Mouse (Mus musculus) limb, embryonic 11.5 days (tissue): ENCODE measurements around the gene Lpin3. TPM values are rescaled to one million over a fixed set of nuclear protein-coding genes. Genes with fewer than 3 reads are reported as not detected.

ENCODE experiments used
- ATAC-seq: fragments of 200-750 bp; cut with Nextera tagmentation; 2 replicates; pipeline ENCODE4 v1.8.0; 2017; ENCODE audit warnings: low read depth; ENCODE audit not compliant: insufficient number of reproducible peaks, low FRiP score, low TSS enrichment
- DNase-seq: peaks from one replicate; pipeline ENCODE4 v3.0.0-alpha.2; 2015; ENCODE audit warnings: low spot score
- H3K27ac ChIP-seq: fragments of 300-500 bp; sonication (generic); replicated peaks from 2 replicates; pipeline ENCODE4 v1.5.1; 2014; ENCODE audit warnings: low read depth, mild to moderate bottlenecking, low read length
- H3K27me3 ChIP-seq: fragments of 300-500 bp; sonication (generic); 2 replicates; pipeline ENCODE4 v1.6.1; 2014; ENCODE audit warnings: mild to moderate bottlenecking, low read length, mixed read lengths; ENCODE audit not compliant: control insufficient read depth, insufficient read depth
- H3K36me3 ChIP-seq: fragments of 300-500 bp; sonication (generic); 2 replicates; pipeline ENCODE4 v1.6.1; 2014; ENCODE audit warnings: mild to moderate bottlenecking, low read length, moderate library complexity, mixed read lengths; ENCODE audit not compliant: control insufficient read depth, insufficient read depth
- H3K4me1 ChIP-seq: fragments of 300-500 bp; sonication (generic); 2 replicates; pipeline ENCODE4 v1.6.1; 2014; ENCODE audit warnings: low read length, mixed read lengths; ENCODE audit not compliant: control insufficient read depth, insufficient read depth
- H3K4me2 ChIP-seq: fragments of 300-500 bp; sonication (generic); 2 replicates; pipeline ENCODE4 v1.6.1; 2014; ENCODE audit warnings: low read depth, mild to moderate bottlenecking, moderate library complexity; ENCODE audit not compliant: severe bottlenecking
- H3K4me3 ChIP-seq: fragments of 300-500 bp; sonication (generic); 2 replicates; pipeline ENCODE4 v1.5.1; 2014; ENCODE audit warnings: low read depth, low read length
- H3K9ac ChIP-seq: fragments of 300-500 bp; sonication (generic); 2 replicates; pipeline ENCODE4 v1.6.1; 2014; ENCODE audit warnings: mild to moderate bottlenecking, low read length
- H3K9me3 ChIP-seq: fragments of 300-500 bp; sonication (generic); 2 replicates; pipeline ENCODE4 v1.6.1; 2016; ENCODE audit warnings: low read length; ENCODE audit not compliant: control insufficient read depth
- WGBS: fragments of 180-500 bp; shearing (Covaris S2); extraction: QIAGEN DNeasy Blood & Tissue Kit; methylation state at CpG from one replicate; pipeline ENCODE4 v1.1.7; 2014; 5-methylcytosine and 5-hydroxymethylcytosine counted together
- polyA plus RNA-seq: library from polyadenylated mRNA; unstranded; fragments of >200 nt; fragmentation: Nextera tagmentation; extraction: Ambion mirVana; gene quantifications from 2 replicates; pipeline ENCODE4 v1.2.1, GENCODE M21; 2014

Gene Lpin3
- polyA plus RNA-seq, 1 experiment from 2014 or later = 0.99 TPM

DNA sequence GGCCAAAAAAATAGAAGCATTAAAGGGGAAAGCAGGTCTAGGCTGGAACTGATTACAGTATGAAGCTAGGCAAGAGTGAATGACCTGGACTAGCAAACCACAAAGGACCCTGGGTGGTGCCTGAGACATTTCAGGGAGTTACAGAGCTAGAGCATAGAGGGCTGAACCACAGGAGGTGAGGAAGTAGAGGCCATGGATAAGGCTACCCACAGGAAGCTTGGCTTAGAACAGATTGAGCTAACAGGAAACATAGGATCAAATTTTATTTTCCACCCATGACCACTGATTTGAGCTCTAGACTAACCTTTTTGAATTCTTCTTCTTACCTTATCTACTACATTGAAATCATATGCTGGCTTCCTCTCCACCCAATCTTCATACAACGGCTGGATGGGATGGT lies 20.1 kb upstream of the Lpin3 start:
- H3K27me3 ChIP-seq = no peaks in the 10 kb centered on the region
- no peaks in the 10 kb centered on the region for H3K9me3 ChIP-seq
- DNase-seq (no peak), ATAC-seq (no peak)
- no peak overlapping the region for H3K4me3 ChIP-seq
- no peaks in the 10 kb centered on the region for H3K36me3 ChIP-seq
- no peak overlapping the region for H3K9ac ChIP-seq
- no peak overlapping the region for H3K27ac ChIP-seq
- 97% methylated on average over 1 of the region's 1 CpGs for WGBS
- no peaks in the 10 kb centered on the region for H3K4me1 ChIP-seq
- H3K4me2 ChIP-seq = no peak overlapping the region

GRCm38 (mm10) chr2:160864112-160864511 lies 16.4 kb upstream of the Lpin3 start:
- no peak overlapping the region for H3K4me2 ChIP-seq
- no peaks in the 10 kb centered on the region for H3K36me3 ChIP-seq
- no peak overlapping the region for H3K27ac ChIP-seq
- H3K4me3 ChIP-seq = no peak overlapping the region
- DNase-seq (no peak), ATAC-seq (no peak)
- no peak overlapping the region for H3K9ac ChIP-seq
- H3K27me3 ChIP-seq = no peaks in the 10 kb centered on the region
- no peaks in the 10 kb centered on the region for H3K4me1 ChIP-seq
- H3K9me3 ChIP-seq = no peaks in the 10 kb centered on the region
- 90% methylated on average over 1 of the region's 1 CpGs for WGBS

- 78% methylated on average over 2 of the region's 2 CpGs for WGBS
- Histone ChIP-seq H3K9me3 (no peaks in the 10 kb centered on the region), H3K4me2 (no peak overlapping the region), H3K9ac (no peak overlapping the region), H3K27ac (no peak overlapping the region), H3K4me3 (no peak overlapping the region), H3K36me3 (no peaks in the 10 kb centered on the region), H3K27me3 (no peaks in the 10 kb centered on the region), H3K4me1 (no peaks in the 10 kb centered on the region)
- no peak for ATAC-seq
- no peak for DNase-seq
These were observed 15.2 kb upstream of the Lpin3 start for GRCm38 (mm10) chr2:160865266-160865665.

- Histone ChIP-seq H3K27ac (no peak overlapping the region), H3K9me3 (no peaks in the 10 kb centered on the region), H3K4me2 (no peak overlapping the region), H3K4me1 (no peaks in the 10 kb centered on the region), H3K36me3 (no peaks in the 10 kb centered on the region), H3K27me3 (no peaks in the 10 kb centered on the region), H3K9ac (no peak overlapping the region), H3K4me3 (no peak overlapping the region)
- WGBS = 82% methylated on average over 3 of the region's 3 CpGs
- DNase-seq (no peak), ATAC-seq (no peak)
These were observed 11.0 kb upstream of the Lpin3 start for GRCm38 (mm10) chr2:160869446-160869845.

DNA sequence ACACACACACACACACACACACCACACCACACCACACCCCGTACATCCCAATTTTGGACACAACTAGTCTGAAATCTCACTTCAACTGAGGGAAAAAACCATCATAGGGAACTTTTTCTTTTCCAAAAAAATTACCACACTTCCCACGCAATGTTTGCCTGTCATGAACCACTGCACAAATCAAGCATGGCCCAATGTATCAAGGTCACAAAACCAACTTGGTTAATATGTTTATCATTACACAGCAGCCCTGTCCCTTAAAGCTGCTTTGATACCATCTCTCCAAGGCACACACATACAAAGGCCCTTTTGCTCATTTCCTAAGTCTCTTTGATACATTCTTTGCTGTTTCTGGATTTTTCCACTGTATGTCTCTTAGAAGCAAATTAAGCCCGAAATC lies 9.2 kb upstream of the Lpin3 start:
- H3K27me3 ChIP-seq = no peaks in the 10 kb centered on the region
- H3K4me3 ChIP-seq = no peak overlapping the region
- H3K9me3 ChIP-seq = no peaks in the 10 kb centered on the region
- H3K4me1 ChIP-seq = no peaks in the 10 kb centered on the region
- ATAC-seq (no peak), DNase-seq (no peak)
- 92% methylated on average over 3 of the region's 3 CpGs for WGBS
- no peak overlapping the region for H3K27ac ChIP-seq
- no peak overlapping the region for H3K9ac ChIP-seq
- no peaks in the 10 kb centered on the region; the same call in 1 of the 2 replicates for H3K36me3 ChIP-seq
- H3K4me2 ChIP-seq = no peak overlapping the region

DNA sequence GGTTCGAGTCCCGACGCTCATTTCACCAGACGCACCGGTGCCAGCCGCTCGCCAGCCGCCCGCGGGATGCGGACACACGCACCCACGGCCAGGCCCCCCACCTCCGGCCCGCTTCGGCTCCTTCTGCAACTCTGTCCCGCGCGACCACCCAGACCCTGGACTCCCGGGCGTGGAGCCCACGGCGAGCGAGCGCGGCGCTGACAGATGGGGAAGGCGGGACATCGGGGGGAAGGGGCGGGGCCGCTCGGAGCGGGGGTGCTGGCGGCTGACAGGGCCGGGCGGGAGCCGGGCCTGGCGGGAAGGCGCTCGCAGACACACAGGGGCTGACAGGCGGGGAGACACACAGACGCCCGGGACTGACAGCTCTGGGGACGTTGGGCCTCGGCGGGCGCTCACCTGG lies 8.1 kb upstream of the Lpin3 start:
- H3K4me3 ChIP-seq = peak overlapping the region; percentile 87
- ATAC-seq (peak; percentile 85), DNase-seq (peak; percentile 72)
- no peaks in the 10 kb centered on the region for H3K27me3 ChIP-seq
- H3K36me3 ChIP-seq = no peaks in the 10 kb centered on the region; the same call in 1 of the 2 replicates
- WGBS = under 1% methylated on average over 36 of the region's 47 CpGs
- H3K9me3 ChIP-seq = no peaks in the 10 kb centered on the region
- peak overlapping the region; percentile 68 for H3K27ac ChIP-seq
- H3K9ac ChIP-seq = peak overlapping the region; percentile 84
- H3K4me2 ChIP-seq = peak overlapping the region; percentile 80
- H3K4me1 ChIP-seq = no peaks in the 10 kb centered on the region

- peak; percentile 95 for DNase-seq
- ATAC-seq = peak; percentile 96
- under 1% methylated on average over 48 of the region's 48 CpGs for WGBS
- Histone ChIP-seq H3K27ac (peak within 1 kb of the TSS; percentile 68), H3K9ac (peak within 1 kb of the TSS; percentile 84), H3K4me2 (peak within 1 kb of the TSS; percentile 80), H3K4me1 (no peaks in the 10 kb centered on the region), H3K27me3 (no peaks in the 10 kb centered on the region), H3K36me3 (no peaks in the 10 kb centered on the region; the same call in 1 of the 2 replicates), H3K4me3 (peak within 1 kb of the TSS; percentile 87), H3K9me3 (no peaks in the 10 kb centered on the region)
These were observed 7.5 kb upstream of the Lpin3 start, which contains the start of gene Zhx3 for GRCm38 (mm10) chr2:160872890-160873382. TSS of gene Zhx3 (minus strand) at chr2:160872998.

DNA sequence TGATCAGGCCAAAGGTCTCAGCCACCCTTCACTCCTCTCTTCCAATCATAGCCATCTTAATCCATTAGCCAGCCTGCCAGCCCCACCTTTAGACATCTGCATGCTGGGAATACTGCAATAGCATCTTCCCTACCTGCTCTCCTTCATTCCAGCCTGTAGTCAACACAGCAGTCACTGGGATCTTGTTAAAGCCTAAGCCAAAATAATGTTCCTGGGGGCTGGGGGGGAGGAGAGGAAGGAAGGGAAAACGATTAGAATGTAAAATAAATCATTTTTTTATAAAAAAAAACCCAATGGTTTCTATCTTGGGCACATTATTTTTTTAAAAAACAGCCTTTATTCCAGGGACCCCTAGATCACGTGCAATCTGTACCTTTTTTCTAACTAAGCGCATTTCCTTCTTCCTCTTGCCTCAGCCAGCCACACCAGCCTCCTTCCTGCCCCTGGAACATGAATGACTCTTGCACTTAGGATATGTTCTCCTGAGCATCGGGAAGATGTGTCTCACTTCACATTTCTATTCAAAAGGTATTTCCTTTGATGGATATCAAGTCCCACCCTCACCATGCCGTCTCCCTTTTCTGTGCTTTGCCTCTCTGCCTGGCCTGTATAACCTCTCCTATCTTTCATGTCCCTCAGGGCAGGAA lies 6.1 kb upstream of the Lpin3 start:
- 91% methylated on average over 5 of the region's 5 CpGs for WGBS
- no peak for ATAC-seq
- DNase-seq = no peak
- H3K9me3 ChIP-seq = no peaks in the 10 kb centered on the region
- H3K27ac ChIP-seq = no peak overlapping the region
- H3K9ac ChIP-seq = no peak overlapping the region
- no peak overlapping the region for H3K4me3 ChIP-seq
- no peaks in the 10 kb centered on the region; the same call in 1 of the 2 replicates for H3K36me3 ChIP-seq
- H3K4me1 ChIP-seq = no peaks in the 10 kb centered on the region
- H3K27me3 ChIP-seq = no peaks in the 10 kb centered on the region
- no peak overlapping the region for H3K4me2 ChIP-seq
